Mouse (Mus musculus) 3T3-L1 (cell line): ENCODE data around the gene Arhgef16.

ENCODE experiments used
- DNase-seq: peaks from one replicate; pipeline ENCODE4 v3.0.0-alpha.2; 2015; ENCODE audit warnings: low read depth, low spot score

The Arhgef16 gene

GRCm38 (mm10) chr4:154301466-154301881 is at the start of gene Arhgef16:
Gene Arhgef16 (minus strand): TSS chr4:154301676.
- peak; percentile 62 for DNase-seq

GRCm38 (mm10) chr4:154348197-154348786 is 46.8 kb upstream of the Arhgef16 start:
- no peak for DNase-seq

GRCm38 (mm10) chr4:154346731-154347522 is 45.5 kb upstream of the Arhgef16 start:
- no peak for DNase-seq

GRCm38 (mm10) chr4:154336650-154337049 is 35.2 kb upstream of the Arhgef16 start:
- no peak for DNase-seq

GRCm38 (mm10) chr4:154335761-154336160 is 34.3 kb upstream of the Arhgef16 start, which contains the start of gene B230104I21Rik:
Gene B230104I21Rik (plus strand): TSS chr4:154336127.
- no peak for DNase-seq

GRCm38 (mm10) chr4:154334699-154335402 is 33.4 kb upstream of the Arhgef16 start:
- DNase-seq, result no peak

GRCm38 (mm10) chr4:154333300-154333699 is 31.8 kb upstream of the Arhgef16 start:
- no peak for DNase-seq

GRCm38 (mm10) chr4:154331271-154331670 is 29.8 kb upstream of the Arhgef16 start:
- no peak for DNase-seq

- no peak for DNase-seq
Measured at GRCm38 (mm10) chr4:154330001-154330400, 28.5 kb upstream of the Arhgef16 start.

GRCm38 (mm10) chr4:154328836-154329235 is 27.4 kb upstream of the Arhgef16 start:
- peak; percentile 73 for DNase-seq

GRCm38 (mm10) chr4:154328431-154328830 is 27.0 kb upstream of the Arhgef16 start:
- DNase-seq, result no peak

- DNase-seq, result no peak
Measured at GRCm38 (mm10) chr4:154325410-154325809, 23.9 kb upstream of the Arhgef16 start.

- DNase-seq, result no peak
Measured at GRCm38 (mm10) chr4:154313622-154313967, 12.1 kb upstream of the Arhgef16 start.

- no peak for DNase-seq
Measured at GRCm38 (mm10) chr4:154312935-154313621, 11.6 kb upstream of the Arhgef16 start.

GRCm38 (mm10) chr4:154312143-154312812 is 10.8 kb upstream of the Arhgef16 start:
- DNase-seq, result no peak

- no peak for DNase-seq
Measured at GRCm38 (mm10) chr4:154310576-154311262, 9.2 kb upstream of the Arhgef16 start.

GRCm38 (mm10) chr4:154309131-154309530 is 7.7 kb upstream of the Arhgef16 start:
- DNase-seq, result no peak

- DNase-seq, result no peak
Measured at GRCm38 (mm10) chr4:154299541-154300271, 1.8 kb downstream of the Arhgef16 start.

- no peak for DNase-seq
Measured at GRCm38 (mm10) chr4:154297761-154298160, 3.7 kb downstream of the Arhgef16 start.

GRCm38 (mm10) chr4:154294262-154294731 is 7.2 kb downstream of the Arhgef16 start:
- DNase-seq, result no peak
